Mouse (Mus musculus) liver, embryonic 15.5 days (tissue): ENCODE measurements at regions not wholly inside any gene's neighbourhood (a gene's known extent, or its start where the extent isn't known, plus 50 kb on each side); places are given as distances from the start of the nearest gene placed in this dataset.

Source experiments
- ATAC-seq: fragments of 200-750 bp; cut with Nextera tagmentation; 2 replicates; pipeline ENCODE4 v1.8.0; 2017; ENCODE audit warnings: moderate number of reproducible peaks, mild to moderate bottlenecking, moderate library complexity; ENCODE audit not compliant: insufficient read depth
- H3K27ac ChIP-seq: fragments of 300-500 bp; sonication (generic); replicated peaks from 2 replicates; pipeline ENCODE4 v1.5.1; 2015; ENCODE audit warnings: mild to moderate bottlenecking, inconsistent platforms
- H3K27me3 ChIP-seq: fragments of 300-500 bp; sonication (generic); 2 replicates; pipeline ENCODE4 v1.6.1; 2015; ENCODE audit warnings: mild to moderate bottlenecking, inconsistent platforms
- H3K36me3 ChIP-seq: fragments of 300-500 bp; sonication (generic); replicated peaks from 2 replicates; pipeline ENCODE4 v1.6.1; 2015; ENCODE audit warnings: moderate library complexity, mild to moderate bottlenecking, inconsistent platforms
- H3K4me1 ChIP-seq: fragments of 300-500 bp; sonication (generic); replicated peaks from 2 replicates; pipeline ENCODE4 v1.6.1; 2015; ENCODE audit warnings: inconsistent platforms
- H3K4me2 ChIP-seq: fragments of 300-500 bp; sonication (generic); 2 replicates; pipeline ENCODE4 v1.6.1; 2015; ENCODE audit warnings: moderate library complexity, mild to moderate bottlenecking, inconsistent platforms
- H3K4me3 ChIP-seq: fragments of 300-500 bp; sonication (generic); replicated peaks from 2 replicates; pipeline ENCODE4 v1.5.1; 2015; ENCODE audit warnings: mild to moderate bottlenecking, inconsistent platforms
- H3K9ac ChIP-seq: fragments of 300-500 bp; sonication (generic); 2 replicates; pipeline ENCODE4 v1.6.1; 2015; ENCODE audit warnings: moderate library complexity, mild to moderate bottlenecking, inconsistent platforms
- H3K9me3 ChIP-seq: fragments of 300-500 bp; sonication (generic); replicated peaks from 2 replicates; pipeline ENCODE4 v1.6.1; 2016; ENCODE audit warnings: inconsistent platforms
- WGBS: fragments of 180-500 bp; shearing (Covaris S2); methylation state at CpG from one replicate; pipeline ENCODE4 v1.1.7; 2015; ENCODE audit warnings: mixed read lengths; ENCODE audit not compliant: insufficient replicate concordance; 5-methylcytosine and 5-hydroxymethylcytosine counted together

GRCm38 (mm10) chr5:119410966-119411365 lies 259.5 kb upstream of the Tbx3 start:
- no peaks in the 10 kb centered on the region for H3K9me3 ChIP-seq
- 52% methylated on average over 11 of the region's 11 CpGs for WGBS
- ATAC-seq, result no peak
- H3K27me3 ChIP-seq, result no peaks in the 10 kb centered on the region
- H3K27ac ChIP-seq, result no peak overlapping the region
- H3K9ac ChIP-seq, result no peak overlapping the region
- H3K4me2 ChIP-seq, result no peak overlapping the region
- H3K4me3 ChIP-seq, result no peak overlapping the region
- no peaks in the 10 kb centered on the region for H3K4me1 ChIP-seq
- H3K36me3 ChIP-seq, result no peaks in the 10 kb centered on the region

DNA sequence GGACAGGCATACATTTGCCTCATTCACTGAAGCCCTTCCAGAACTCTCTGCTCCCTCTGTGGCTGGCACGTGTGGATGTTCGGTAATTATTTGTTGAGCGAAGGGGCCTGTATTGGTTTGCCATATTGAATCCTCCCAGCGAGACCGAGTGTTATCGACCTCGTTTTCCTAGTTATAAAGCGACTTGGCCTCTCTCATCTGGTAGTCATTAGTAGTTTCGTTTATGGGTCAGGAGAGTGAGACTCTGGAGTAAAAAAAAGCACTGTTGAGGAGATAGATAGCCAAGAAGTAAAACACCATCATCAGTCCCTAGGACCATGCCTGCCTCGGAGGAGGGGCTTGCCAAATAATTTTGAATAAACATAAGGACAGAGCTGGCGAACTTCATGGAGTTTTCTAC lies 254.6 kb upstream of the Tbx3 start:
- no peak overlapping the region for H3K9ac ChIP-seq
- no peaks in the 10 kb centered on the region for H3K36me3 ChIP-seq
- H3K9me3 ChIP-seq, result no peaks in the 10 kb centered on the region
- no peak overlapping the region for H3K27ac ChIP-seq
- ATAC-seq, result no peak
- H3K4me2 ChIP-seq, result no peak overlapping the region
- no peaks in the 10 kb centered on the region for H3K4me1 ChIP-seq
- H3K27me3 ChIP-seq, result no peaks in the 10 kb centered on the region
- H3K4me3 ChIP-seq, result no peak overlapping the region
- WGBS, result 76% methylated on average over 11 of the region's 11 CpGs

DNA sequence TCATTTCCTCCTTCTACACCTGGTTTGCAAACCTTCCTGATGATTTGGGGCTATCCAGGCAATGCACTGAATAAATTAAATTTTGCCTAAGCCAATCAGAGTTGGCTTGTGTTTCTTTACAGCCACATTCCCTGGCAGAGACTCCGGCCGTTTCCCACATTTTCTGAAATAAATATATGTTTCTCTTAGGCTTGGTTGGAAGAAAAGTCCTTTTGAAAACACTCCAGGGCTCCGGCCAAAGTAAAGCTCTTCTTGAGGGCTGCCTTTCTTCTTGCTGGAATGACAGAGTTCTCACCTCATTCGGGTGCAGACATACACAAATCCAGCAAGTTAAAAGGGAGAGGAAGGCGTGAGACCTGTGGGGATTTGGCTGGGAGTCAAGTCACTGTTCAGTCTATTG lies 252.0 kb upstream of the Tbx3 start:
- Histone ChIP-seq H3K27me3 (no peaks in the 10 kb centered on the region), H3K27ac (no peak overlapping the region), H3K4me1 (no peaks in the 10 kb centered on the region), H3K36me3 (no peaks in the 10 kb centered on the region), H3K4me2 (no peak overlapping the region), H3K4me3 (no peak overlapping the region), H3K9me3 (no peaks in the 10 kb centered on the region), H3K9ac (no peak overlapping the region)
- 50% methylated on average over 5 of the region's 5 CpGs for WGBS
- no peak for ATAC-seq

GRCm38 (mm10) chr5:119427511-119428019 lies 242.9 kb upstream of the Tbx3 start:
- no peaks in the 10 kb centered on the region for H3K36me3 ChIP-seq
- H3K4me2 ChIP-seq, result no peak overlapping the region
- no peaks in the 10 kb centered on the region for H3K9me3 ChIP-seq
- no peak overlapping the region for H3K9ac ChIP-seq
- H3K4me3 ChIP-seq, result no peak overlapping the region
- ATAC-seq, result no peak
- WGBS, result 65% methylated on average over 12 of the region's 12 CpGs
- H3K4me1 ChIP-seq, result no peaks in the 10 kb centered on the region
- H3K27me3 ChIP-seq, result no peaks in the 10 kb centered on the region
- H3K27ac ChIP-seq, result no peak overlapping the region

- no peak overlapping the region for H3K27ac ChIP-seq
- no peaks in the 10 kb centered on the region for H3K4me1 ChIP-seq
- no peaks in the 10 kb centered on the region for H3K36me3 ChIP-seq
- 58% methylated on average over 9 of the region's 9 CpGs for WGBS
- no peak overlapping the region for H3K4me2 ChIP-seq
- no peak for ATAC-seq
- no peaks in the 10 kb centered on the region; the same call in 1 of the 2 replicates for H3K27me3 ChIP-seq
- no peaks in the 10 kb centered on the region for H3K9me3 ChIP-seq
- H3K9ac ChIP-seq, result no peak overlapping the region
- no peak overlapping the region for H3K4me3 ChIP-seq
These were observed 239.2 kb upstream of the Tbx3 start for GRCm38 (mm10) chr5:119431271-119431756.

DNA sequence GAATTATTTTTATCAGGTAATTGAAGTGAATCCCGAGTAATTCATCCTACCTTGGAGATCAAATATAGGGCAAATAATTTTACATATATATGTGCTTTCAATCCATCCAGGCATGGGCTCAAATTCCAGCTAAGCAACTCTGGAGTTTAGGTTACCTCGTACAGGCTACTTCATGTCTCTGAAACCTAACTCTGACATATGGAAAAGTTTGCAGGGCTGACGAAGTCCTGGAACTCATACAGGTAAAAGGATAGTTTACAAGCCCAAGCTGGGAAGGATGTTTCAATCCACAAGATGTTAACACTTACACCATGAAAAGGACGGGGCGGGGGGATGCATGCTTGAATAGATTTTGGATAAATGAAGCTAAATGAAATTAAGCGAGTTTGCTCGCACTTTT lies 235.9 kb upstream of the Tbx3 start:
- Histone ChIP-seq H3K9me3 (no peaks in the 10 kb centered on the region), H3K27ac (no peak overlapping the region), H3K27me3 (no peaks in the 10 kb centered on the region; the same call in 1 of the 2 replicates), H3K4me1 (no peaks in the 10 kb centered on the region), H3K36me3 (no peaks in the 10 kb centered on the region), H3K9ac (no peak overlapping the region), H3K4me2 (no peak overlapping the region), H3K4me3 (no peak overlapping the region)
- WGBS, result 56% methylated on average over 7 of the region's 7 CpGs
- ATAC-seq, result no peak

GRCm38 (mm10) chr5:119448494-119448893 lies 222.0 kb upstream of the Tbx3 start:
- 63% methylated on average over 4 of the region's 4 CpGs for WGBS
- H3K4me1 ChIP-seq, result no peaks in the 10 kb centered on the region
- H3K9me3 ChIP-seq, result no peaks in the 10 kb centered on the region
- H3K27me3 ChIP-seq, result no peaks in the 10 kb centered on the region
- H3K9ac ChIP-seq, result no peak overlapping the region
- H3K4me2 ChIP-seq, result no peak overlapping the region
- H3K36me3 ChIP-seq, result no peaks in the 10 kb centered on the region
- no peak overlapping the region for H3K4me3 ChIP-seq
- no peak overlapping the region for H3K27ac ChIP-seq
- no peak for ATAC-seq

GRCm38 (mm10) chr5:119449166-119449565 lies 221.3 kb upstream of the Tbx3 start:
- WGBS, result 47% methylated on average over 7 of the region's 7 CpGs
- H3K36me3 ChIP-seq, result no peaks in the 10 kb centered on the region
- H3K27me3 ChIP-seq, result no peaks in the 10 kb centered on the region
- H3K4me1 ChIP-seq, result no peaks in the 10 kb centered on the region
- ATAC-seq, result no peak
- no peak overlapping the region for H3K27ac ChIP-seq
- H3K4me3 ChIP-seq, result no peak overlapping the region
- no peak overlapping the region for H3K9ac ChIP-seq
- H3K9me3 ChIP-seq, result no peaks in the 10 kb centered on the region
- no peak overlapping the region for H3K4me2 ChIP-seq

- Histone ChIP-seq H3K36me3 (no peaks in the 10 kb centered on the region), H3K4me1 (no peaks in the 10 kb centered on the region), H3K27me3 (no peaks in the 10 kb centered on the region), H3K9me3 (no peaks in the 10 kb centered on the region), H3K27ac (no peak overlapping the region), H3K4me3 (no peak overlapping the region), H3K4me2 (no peak overlapping the region), H3K9ac (no peak overlapping the region)
- 61% methylated on average over 3 of the region's 3 CpGs for WGBS
- ATAC-seq, result no peak
These were observed 210.7 kb upstream of the Tbx3 start for GRCm38 (mm10) chr5:119459751-119460150.

- Histone ChIP-seq H3K27me3 (no peaks in the 10 kb centered on the region), H3K4me1 (no peaks in the 10 kb centered on the region), H3K9me3 (no peaks in the 10 kb centered on the region), H3K36me3 (no peaks in the 10 kb centered on the region), H3K9ac (no peak overlapping the region), H3K27ac (no peak overlapping the region), H3K4me2 (no peak overlapping the region), H3K4me3 (no peak overlapping the region)
- WGBS, result 46% methylated on average over 14 of the region's 14 CpGs
- no peak for ATAC-seq
These were observed 207.6 kb upstream of the Tbx3 start for GRCm38 (mm10) chr5:119462659-119463530.

- Histone ChIP-seq H3K4me3 (no peak overlapping the region), H3K27me3 (no peaks in the 10 kb centered on the region), H3K36me3 (no peaks in the 10 kb centered on the region), H3K4me2 (no peak overlapping the region), H3K4me1 (no peaks in the 10 kb centered on the region), H3K27ac (no peak overlapping the region), H3K9ac (no peak overlapping the region), H3K9me3 (no peaks in the 10 kb centered on the region)
- 29% methylated on average over 4 of the region's 4 CpGs for WGBS
- no peak for ATAC-seq
These were observed 205.9 kb upstream of the Tbx3 start for GRCm38 (mm10) chr5:119464553-119464952.
